20 mouse cellular contexts compared by ENCODE assay signal in the genomic region with DNA sequence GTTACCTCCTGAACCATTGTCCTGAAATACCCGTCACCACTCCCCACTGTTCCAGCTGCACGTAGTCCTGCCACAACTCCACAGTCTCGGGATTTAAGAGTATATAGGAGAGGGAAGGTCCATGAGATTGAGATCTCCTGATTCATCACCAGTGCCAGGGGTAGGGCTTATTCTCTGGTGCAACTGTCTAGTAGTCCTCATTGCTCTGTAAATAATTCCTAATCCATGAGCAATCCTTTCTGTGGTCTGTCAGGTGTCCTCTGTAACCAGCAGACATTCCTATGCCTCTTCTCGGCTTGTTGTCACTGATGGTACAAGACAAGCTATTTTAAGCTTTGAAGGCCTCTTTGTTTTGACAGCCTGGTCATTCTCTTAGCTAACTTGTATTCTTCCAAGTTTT. TPM values are rescaled to one million over a fixed set of nuclear protein-coding genes. Genes with fewer than 3 reads are reported as not detected.
DNase-seq lines count a peak whose midpoint lies in the region; ATAC-seq and TF ChIP-seq lines count a peak whose summit lies in the region.
"Had no signal": no experiment of that assay in that cellular context is flagged by ENCODE, and none has a peak within 500 bp of the region (broad histone marks: within the 10 kb centered on the region; RNA-seq: fewer than 3 reads in every experiment).

No protein-coding gene starts in this region.

- H3K27ac ChIP-seq in heart, embryonic 13.5 days (replicated peaks): peak overlapping the region; percentile 41
- H3K27ac ChIP-seq in intestine, embryonic 15.5 days: no peak overlapping the region
- no peak overlapping the region for H3K27ac ChIP-seq in intestine, postnatal 0 days (ENCODE audit: low read depth, low read length)
- peak overlapping the region; percentile 63; the same call in 1 of the 2 replicates for H3K27ac ChIP-seq in neural tube, embryonic 15.5 days (replicated peaks)
- H3K27ac ChIP-seq: embryonic facial prominence, embryonic 10.5 days; kidney, embryonic 15.5 days; limb, embryonic 13.5 days; liver, embryonic 15.5 days had no signal

- H3K4me1 ChIP-seq in heart, embryonic 13.5 days: peaks cover 43% of the 10 kb centered on the region
- H3K4me1 ChIP-seq in intestine, embryonic 15.5 days (replicated peaks): peaks cover 2% of the 10 kb centered on the region; the same call in 1 of the 2 replicates
- no peaks in the 10 kb centered on the region for H3K4me1 ChIP-seq in intestine, postnatal 0 days (replicated peaks; ENCODE audit: control insufficient read depth, insufficient read depth, low read length)
- H3K4me1 ChIP-seq in neural tube, embryonic 15.5 days: peaks cover 12% of the 10 kb centered on the region

- no peak overlapping the region for H3K4me3 ChIP-seq in heart, embryonic 13.5 days
- H3K4me3 ChIP-seq in intestine, embryonic 15.5 days (replicated peaks): no peak overlapping the region
- no peak overlapping the region for H3K4me3 ChIP-seq in intestine, postnatal 0 days (ENCODE audit: low read depth, low read length)
- H3K4me3 ChIP-seq in neural tube, embryonic 15.5 days (replicated peaks): no peak overlapping the region
- H3K4me3 ChIP-seq: embryonic facial prominence, embryonic 10.5 days; erythroblast, embryonic 14.5 days; kidney, embryonic 15.5 days; limb, embryonic 13.5 days; liver, embryonic 15.5 days; midbrain, embryonic 13.5 days had no signal

- DNase-seq in heart, adult 11 months: no peak
- DNase-seq in NIH3T3 (ENCODE audit: low read depth): peak; percentile 33
- DNase-seq in testis, postnatal 14 days (ENCODE audit: low spot score): no peak
- no peak for DNase-seq in urinary bladder, adult 2 months (ENCODE audit: low spot score)
- DNase-seq: adrenal gland, postnatal 25 days; cerebellum, postnatal 25 days; lung, postnatal 14 days; retina, postnatal 1 day; thymus, adult 2 months had no signal

- H3K4me2 ChIP-seq in heart, embryonic 13.5 days: no peak overlapping the region
- H3K4me2 ChIP-seq in intestine, embryonic 15.5 days (replicated peaks): no peak overlapping the region
- H3K4me2 ChIP-seq in intestine, postnatal 0 days (replicated peaks; ENCODE audit: low read depth): no peak overlapping the region
- no peak overlapping the region for H3K4me2 ChIP-seq in neural tube, embryonic 15.5 days
- H3K4me2 ChIP-seq: kidney, embryonic 15.5 days; limb, embryonic 13.5 days; liver, embryonic 15.5 days; midbrain, embryonic 13.5 days had no signal

- no peak overlapping the region for H3K9ac ChIP-seq in heart, embryonic 13.5 days
- H3K9ac ChIP-seq in intestine, embryonic 15.5 days: no peak overlapping the region
- no peak overlapping the region for H3K9ac ChIP-seq in intestine, postnatal 0 days (ENCODE audit: low read depth, low read length)
- no peak overlapping the region for H3K9ac ChIP-seq in neural tube, embryonic 15.5 days (replicated peaks)
- H3K9ac ChIP-seq: kidney, embryonic 15.5 days; limb, embryonic 13.5 days; liver, embryonic 15.5 days had no signal

- TF ChIP-seq CTCF in intestine, postnatal 0 days (IDR thresholded peaks at IDR 0.05; ENCODE audit: low read depth): no peak

- no peaks in the 10 kb centered on the region for H3K9me3 ChIP-seq in heart, embryonic 13.5 days
- no peaks in the 10 kb centered on the region for H3K9me3 ChIP-seq in intestine, embryonic 15.5 days
- H3K9me3 ChIP-seq in intestine, postnatal 0 days (ENCODE audit: control insufficient read depth): no peaks in the 10 kb centered on the region
- no peaks in the 10 kb centered on the region for H3K9me3 ChIP-seq in neural tube, embryonic 15.5 days (replicated peaks)
- H3K9me3 ChIP-seq: embryonic facial prominence, embryonic 10.5 days; kidney, embryonic 15.5 days; limb, embryonic 13.5 days; liver, embryonic 15.5 days had no signal

- H3K27me3 ChIP-seq in heart, embryonic 13.5 days (replicated peaks): no peaks in the 10 kb centered on the region
- no peaks in the 10 kb centered on the region for H3K27me3 ChIP-seq in intestine, embryonic 15.5 days (replicated peaks)
- no peaks in the 10 kb centered on the region for H3K27me3 ChIP-seq in intestine, postnatal 0 days (replicated peaks; ENCODE audit: control insufficient read depth, insufficient read depth, low read length)
- H3K27me3 ChIP-seq in neural tube, embryonic 15.5 days (replicated peaks): no peaks in the 10 kb centered on the region
- H3K27me3 ChIP-seq: kidney, embryonic 15.5 days; limb, embryonic 13.5 days; liver, embryonic 15.5 days; midbrain, embryonic 13.5 days had no signal

- H3K36me3 ChIP-seq in heart, embryonic 13.5 days: 0 out of 2 replicates have a peak, but pooled peaks cover 4% of the 10 kb centered on the region
- H3K36me3 ChIP-seq in intestine, embryonic 15.5 days: no peaks in the 10 kb centered on the region
- no peaks in the 10 kb centered on the region for H3K36me3 ChIP-seq in intestine, postnatal 0 days (ENCODE audit: control insufficient read depth, insufficient read depth)
- H3K36me3 ChIP-seq in neural tube, embryonic 15.5 days: no peaks in the 10 kb centered on the region
- H3K36me3 ChIP-seq: kidney, embryonic 15.5 days; liver, embryonic 15.5 days; midbrain, embryonic 13.5 days had no signal

- 35% methylated on average over 4 of the region's 4 CpGs for WGBS in heart, embryonic 13.5 days
- 55% methylated on average over 4 of the region's 4 CpGs for WGBS in intestine, embryonic 15.5 days
- WGBS in intestine, postnatal 0 days: 45% methylated on average over 4 of the region's 4 CpGs
- 46% methylated on average over 4 of the region's 4 CpGs for WGBS in neural tube, embryonic 15.5 days

- no peak; the same call in 1 of the 2 replicates for ATAC-seq in heart, embryonic 13.5 days (ENCODE audit: extremely low read depth, insufficient number of reproducible peaks, low FRiP score, low TSS enrichment)
- ATAC-seq in intestine, embryonic 15.5 days: peak; percentile 31; the same call in 1 of the 2 replicates
- ATAC-seq in intestine, postnatal 0 days: no peak
- ATAC-seq in neural tube, embryonic 15.5 days (ENCODE audit: low FRiP score): no peak
- ATAC-seq: activated CD4-positive, CD25-positive, alpha-beta regulatory T cell, adult 4 months had no signal

RNA-seq across cellular contexts. Expression of gene Ptpra, which starts 46.9 kb away (rescaled TPM):
- 64.0 and 64.6 TPM in 2 replicates for polyA plus RNA-seq in heart, embryonic 13.5 days (2015; fragmentation: Nextera tagmentation; extraction: Ambion mirVana)
- polyA plus RNA-seq in intestine, embryonic 15.5 days (2015; fragmentation: Nextera tagmentation; extraction: Ambion mirVana): 71.9 and 73.9 TPM in 2 replicates
- polyA plus RNA-seq in intestine, postnatal 0 days (2015; fragmentation: Nextera tagmentation; extraction: Ambion mirVana): 27.4 and 28.2 TPM in 2 replicates
- 123 and 129 TPM in 2 replicates for polyA plus RNA-seq in neural tube, embryonic 15.5 days (2015; fragmentation: Nextera tagmentation; extraction: Ambion mirVana)
- 88.9 and 90.1 TPM in 2 replicates for polyA plus RNA-seq in urinary bladder, adult 2 months (2012; rRNA removed)

Comparison
In these comparisons a context has a peak if more than half of its experiments do, and no peak if none do; other contexts are left out.
1. H3K27ac ChIP-seq: peak in heart, embryonic 13.5 days (single experiment) and neural tube, embryonic 15.5 days (single experiment); none in intestine, embryonic 15.5 days (single experiment) and intestine, postnatal 0 days (single experiment).